Mouse (Mus musculus) v-Abl transformed pro-B cells (cell line): ENCODE data around the gene Smdt1.

Experiments
- in situ Hi-C, 2 experiments: fragments of 400-800 bp; cut with MboI; formaldehyde crosslinking; loops; one replicate each; pipeline ENCODE4 v1.15.1; 2025; ENCODE audit not compliant: unreplicated experiment in 2 of 2

Gene Smdt1

DNA sequence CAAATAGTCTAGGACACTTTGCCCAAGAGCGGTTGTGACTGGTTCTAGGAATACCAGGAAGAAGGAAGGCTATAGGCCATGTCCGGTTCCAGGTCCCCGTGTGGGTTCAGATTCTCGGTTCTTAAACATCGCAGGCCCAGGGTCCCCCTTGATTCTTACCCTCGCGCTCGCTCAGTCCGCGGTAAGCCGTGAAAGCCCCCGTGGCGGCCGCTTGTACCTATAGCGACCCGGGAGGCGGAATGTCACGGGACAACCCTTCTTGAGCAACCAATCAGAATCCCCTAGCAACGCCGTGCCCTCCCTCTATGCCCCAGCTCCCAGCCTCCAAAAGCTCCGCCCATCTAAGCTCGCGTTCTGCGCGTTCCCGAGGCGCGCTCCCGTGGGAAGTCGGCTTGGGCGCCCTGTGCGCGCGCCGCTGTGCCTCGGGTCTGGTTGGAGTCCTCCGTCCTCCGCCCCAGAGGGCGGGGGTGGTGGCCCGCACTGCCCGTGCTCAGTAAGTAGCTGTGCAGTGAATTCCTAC is at the start of gene Smdt1, which contains the start of the genes Naga and Pheta2:
Gene Smdt1, plus strand, starts transcription at position 367 of the 520 bp plus-strand sequence.
Gene Naga, minus strand, starts transcription at position 333 of the 520 bp plus-strand sequence.
Gene Pheta2, plus strand, starts transcription at position 350 of the 520 bp plus-strand sequence.
- in situ Hi-C loops: no loop called here

DNA sequence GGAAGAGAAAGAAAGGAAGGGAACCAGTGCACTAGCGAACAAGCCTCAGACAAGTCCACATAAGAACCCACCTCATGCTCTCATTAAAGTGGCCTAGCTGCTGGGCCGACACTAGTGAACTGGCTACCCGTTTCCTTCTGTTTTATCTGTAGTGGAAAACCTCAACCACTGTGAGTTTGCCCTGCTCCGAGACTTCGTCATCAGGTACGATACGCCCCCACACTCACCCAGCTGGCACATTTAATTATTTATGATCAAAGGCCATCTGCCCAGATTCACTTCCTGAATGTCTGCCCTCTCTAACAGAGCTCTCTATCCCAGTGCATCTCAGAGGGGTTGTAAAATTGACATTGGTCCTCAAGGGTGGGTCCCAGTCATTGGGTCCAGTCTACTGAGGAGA is 48.5 kb upstream of the Smdt1 start:
- in situ Hi-C loops: loop anchor here (25.0 kb wide), 3 partner anchors 497 to 1772 kb away; partner anchors contain the start of genes Nfam1 (in 2 of the 2), Cyp2d26 (in 1 of the 2) and Efcab6 (in 1 of the 2)

DNA sequence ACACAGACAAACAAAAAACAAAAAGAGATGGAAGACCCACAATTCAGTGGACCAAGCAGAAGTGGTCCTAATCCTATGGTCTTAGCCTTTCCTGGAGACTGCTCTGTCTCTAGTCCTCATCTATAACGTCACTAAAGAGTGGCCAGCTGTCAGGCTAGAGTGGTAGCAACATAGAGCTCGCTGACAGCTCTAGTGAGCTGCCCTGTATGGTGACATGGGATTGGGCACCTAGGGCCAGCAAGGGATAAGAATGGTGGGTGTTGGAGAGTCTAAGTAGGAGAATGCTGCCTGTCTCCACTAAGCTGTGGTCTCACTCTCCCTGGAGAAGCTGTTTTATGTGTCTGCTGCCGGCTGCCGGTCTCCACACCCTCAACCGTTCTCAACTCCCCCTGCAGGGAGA is 45.9 kb upstream of the Smdt1 start:
- in situ Hi-C loops: loop anchor here (25.0 kb wide), 3 partner anchors 494 to 1769 kb away; partner anchors contain the start of genes Nfam1 (in 2 of the 2), Cyp2d26 (in 1 of the 2) and Efcab6 (in 1 of the 2)

DNA sequence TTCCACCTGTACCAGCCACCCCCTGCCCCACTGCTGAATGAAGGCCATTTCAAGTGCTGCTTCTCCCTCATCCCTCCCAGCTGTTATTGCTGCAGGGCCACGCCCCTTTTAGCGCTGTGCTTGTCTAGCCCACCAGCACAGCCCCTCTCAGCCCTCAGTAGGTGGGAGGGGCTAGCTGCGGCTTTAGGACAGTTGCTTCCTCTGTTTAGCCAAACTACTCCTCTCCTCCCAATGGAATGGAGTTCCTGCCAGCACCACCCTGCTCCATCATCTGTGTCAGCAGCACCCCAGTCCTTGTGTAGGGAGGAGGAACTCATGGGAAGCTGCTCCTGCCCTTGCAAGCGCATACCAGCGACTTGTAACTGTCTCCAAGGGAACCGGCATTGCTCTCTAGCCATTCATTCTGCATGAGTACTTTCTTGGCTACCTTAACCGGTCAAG is 45.5 kb upstream of the Smdt1 start:
- in situ Hi-C loops: loop anchor here (25.0 kb wide), 3 partner anchors 494 to 1769 kb away; partner anchors contain the start of genes Nfam1 (in 2 of the 2), Cyp2d26 (in 1 of the 2) and Efcab6 (in 1 of the 2)

DNA sequence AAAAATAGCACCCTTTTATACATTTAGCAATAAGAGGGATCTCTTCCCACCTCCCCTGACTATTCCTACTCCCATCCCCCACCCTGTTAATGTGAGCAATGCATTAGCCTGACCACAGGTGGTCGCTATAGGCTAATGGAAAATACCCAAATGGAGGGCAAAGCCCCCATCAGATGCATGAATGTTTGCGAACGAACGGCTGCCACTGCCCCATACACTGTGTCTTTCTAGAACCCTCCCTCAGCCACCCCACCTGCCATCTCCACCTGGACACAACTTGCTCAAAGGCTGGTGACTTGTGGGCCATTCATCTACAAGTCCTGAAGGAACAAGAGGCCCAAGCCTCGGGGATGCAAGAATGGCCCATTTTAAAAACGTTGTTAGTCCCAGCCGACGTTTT is 44.7 kb upstream of the Smdt1 start:
- in situ Hi-C loops: loop anchor here (25.0 kb wide), 3 partner anchors 493 to 1768 kb away; partner anchors contain the start of genes Nfam1 (in 2 of the 2), Cyp2d26 (in 1 of the 2) and Efcab6 (in 1 of the 2)

DNA sequence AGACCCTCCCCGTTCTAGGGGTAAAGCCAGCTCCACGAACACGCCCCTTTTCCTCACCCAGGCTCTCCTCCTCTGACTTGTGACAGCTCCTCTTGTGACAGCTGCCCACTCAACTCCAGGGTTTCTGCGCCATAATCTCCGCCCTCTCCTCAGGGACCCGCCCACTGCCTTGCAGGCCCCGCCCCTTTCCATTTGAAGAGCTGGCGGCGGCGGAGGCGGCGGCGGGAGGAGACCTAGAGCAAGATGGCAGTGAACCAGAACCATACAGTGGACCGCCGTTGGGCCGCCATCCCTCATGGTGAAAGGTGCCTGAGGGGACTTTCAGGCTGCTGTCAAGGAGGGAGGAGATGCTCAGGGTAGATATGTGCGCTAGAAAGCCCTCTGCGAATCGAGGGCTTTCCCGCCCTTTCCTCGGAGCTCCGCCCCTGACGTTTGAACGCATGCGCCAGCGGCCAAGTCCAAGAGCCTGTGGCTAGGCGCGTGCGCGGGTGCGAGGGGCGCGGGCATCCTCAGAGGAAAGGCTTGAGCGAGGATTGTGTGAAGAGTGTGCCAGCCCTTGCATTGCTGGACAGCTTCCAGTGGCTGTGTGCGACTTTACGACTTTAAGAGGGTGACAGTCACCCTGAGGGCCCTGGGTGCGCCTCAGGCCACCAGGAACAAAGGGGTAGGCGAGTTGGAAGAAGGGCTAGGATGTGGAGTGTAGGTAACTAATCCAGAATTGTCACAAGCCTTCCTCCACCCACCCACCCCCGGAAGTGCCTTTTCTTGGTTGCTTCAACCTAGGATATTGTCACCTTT is 39.8 kb upstream of the Smdt1 start, which contains the start of gene Wbp2nl:
Gene Wbp2nl, plus strand, starts transcription at position 191 of the 798 bp plus-strand sequence.
- in situ Hi-C loops: loop anchor here (25.0 kb wide), 3 partner anchors 488 to 1763 kb away; partner anchors contain the start of genes Nfam1 (in 2 of the 2), Cyp2d26 (in 1 of the 2) and Efcab6 (in 1 of the 2)

DNA sequence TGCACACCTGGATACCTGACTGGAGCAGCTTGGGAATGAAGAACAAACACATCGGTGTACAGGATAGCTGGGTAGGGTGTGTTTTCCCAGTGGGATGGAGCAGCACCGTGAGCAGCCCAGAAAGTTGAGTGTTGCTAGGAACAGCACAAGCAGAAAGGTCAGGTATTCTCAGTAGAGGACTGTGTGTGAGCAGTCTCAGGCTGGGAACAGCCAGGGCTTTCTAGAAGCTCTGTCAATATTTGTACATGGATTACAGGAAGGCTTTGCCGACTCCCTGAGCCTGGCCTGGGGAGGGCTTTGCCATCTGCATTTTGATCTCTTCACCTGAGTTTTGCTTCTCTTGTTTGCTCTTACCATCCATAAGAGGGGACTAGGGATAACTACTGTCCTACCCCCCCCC is 31.7 kb upstream of the Smdt1 start:
- in situ Hi-C loops: no loop called here

DNA sequence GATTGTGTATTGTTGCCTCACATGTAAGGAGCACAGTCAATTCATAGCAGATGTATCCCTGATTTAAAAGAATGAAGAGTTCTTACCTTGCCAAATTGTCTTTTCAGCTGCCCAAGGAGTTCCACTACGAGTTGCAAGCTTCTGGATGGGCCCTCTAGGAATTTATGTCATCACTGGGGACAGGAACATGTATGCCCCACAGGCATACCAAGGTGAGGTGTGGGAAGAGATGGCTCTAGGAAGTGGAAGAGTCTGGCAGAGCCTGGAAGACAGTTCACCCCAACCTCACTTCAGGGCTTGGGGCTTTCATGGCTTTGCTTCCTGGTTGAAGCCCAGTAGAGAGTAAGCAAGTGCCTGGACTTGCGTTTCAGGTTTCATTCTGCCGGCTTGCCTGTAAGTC is 30.3 kb upstream of the Smdt1 start:
- in situ Hi-C loops: no loop called here

DNA sequence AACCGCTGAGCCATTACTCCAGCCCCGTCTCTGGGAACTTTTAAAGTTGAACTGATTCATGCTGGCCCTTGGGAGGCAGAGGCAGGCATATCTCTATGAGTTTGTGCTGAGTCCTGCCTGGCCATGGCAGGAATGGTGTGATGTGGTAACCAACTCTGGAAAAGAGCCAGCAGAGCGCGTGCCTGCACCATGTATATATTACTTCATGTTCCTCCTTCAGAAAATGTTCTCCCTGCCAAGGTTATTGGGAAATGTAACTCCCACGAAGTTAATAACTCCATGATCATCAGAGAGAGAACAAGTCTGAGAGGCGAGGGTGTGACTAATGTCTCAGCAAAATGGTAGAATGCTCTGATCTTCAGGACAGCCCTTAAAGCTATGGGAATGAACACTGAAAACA is 20.9 kb upstream of the Smdt1 start:
- in situ Hi-C loops: no loop called here

DNA sequence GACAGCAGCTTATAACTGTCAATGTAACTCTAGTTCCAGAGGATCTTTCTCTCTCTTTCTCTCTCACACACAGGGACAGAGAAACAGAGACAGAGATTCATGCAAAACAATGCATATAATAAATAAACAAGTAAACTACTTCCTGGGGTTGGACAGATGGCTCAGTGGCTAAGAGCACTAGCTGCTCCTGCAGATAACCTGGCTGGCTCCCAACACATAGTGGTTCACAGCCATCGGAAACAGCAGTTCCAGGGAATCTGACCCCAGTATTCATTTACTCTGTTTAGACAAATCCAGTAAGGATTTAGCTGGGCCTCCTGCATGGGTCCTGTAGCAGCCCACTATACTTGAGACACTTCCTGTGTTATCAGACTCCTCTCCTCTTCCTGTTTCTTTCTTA is 19.1 kb upstream of the Smdt1 start:
- in situ Hi-C loops: no loop called here

DNA sequence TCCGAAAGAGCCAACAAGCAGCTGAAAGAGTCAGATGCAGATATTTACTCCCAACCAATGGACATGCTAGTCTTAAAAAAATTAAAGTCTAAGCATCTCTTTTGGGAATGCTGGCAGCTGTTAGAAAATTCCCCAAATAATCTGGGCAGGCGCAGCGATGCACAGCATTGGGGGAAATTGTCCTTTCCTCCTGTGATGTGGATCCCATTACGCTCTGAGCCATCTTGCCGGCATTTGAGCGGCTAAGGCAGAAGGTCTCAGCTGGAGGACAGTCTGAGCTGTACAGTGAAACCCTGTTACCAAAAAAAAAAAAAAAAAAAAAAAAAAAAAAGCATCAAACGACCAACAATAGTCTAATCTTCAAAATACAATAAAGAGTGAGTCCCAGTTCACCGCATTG is 16.6 kb upstream of the Smdt1 start:
- in situ Hi-C loops: no loop called here

DNA sequence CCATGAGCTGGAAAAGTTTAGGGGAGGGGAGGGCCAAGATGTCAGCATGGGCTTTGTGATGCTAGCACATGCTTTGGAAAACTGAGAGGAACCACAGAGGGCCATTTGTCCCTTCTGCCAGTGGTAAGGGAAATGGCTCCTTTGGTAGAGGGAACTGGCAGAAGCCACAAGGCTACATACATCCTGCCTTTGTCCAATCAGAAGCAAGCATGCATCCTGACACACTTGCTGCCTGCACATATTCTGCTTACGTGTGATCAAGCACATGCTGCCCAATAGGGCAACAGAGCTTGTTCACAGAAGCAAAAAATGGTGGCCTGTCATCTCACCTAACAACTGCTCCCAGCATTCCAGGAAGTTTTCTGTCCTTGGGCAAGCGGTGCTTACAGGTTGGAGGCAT is 13.4 kb upstream of the Smdt1 start:
- in situ Hi-C loops: no loop called here

DNA sequence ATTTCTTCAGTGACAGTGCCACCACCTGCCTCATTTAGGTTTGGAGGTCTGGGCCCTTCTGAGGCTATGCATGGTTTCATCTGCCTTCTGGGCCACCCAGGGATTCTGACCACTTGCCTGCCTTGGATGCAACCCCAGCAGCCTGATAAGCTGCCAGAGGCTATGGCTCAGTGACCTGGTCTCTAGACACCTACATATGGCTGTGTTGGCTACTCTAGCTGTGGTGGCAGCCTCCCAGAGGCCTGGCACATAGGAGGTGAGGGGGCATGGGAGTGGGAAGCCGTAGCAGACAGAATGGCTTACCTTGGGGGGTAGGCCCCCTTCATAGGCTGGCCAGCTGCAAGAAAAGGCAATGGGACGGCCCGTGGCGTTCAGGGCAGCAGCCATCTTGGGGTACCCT is 3.6 kb upstream of the Smdt1 start:
- in situ Hi-C loops: no loop called here

DNA sequence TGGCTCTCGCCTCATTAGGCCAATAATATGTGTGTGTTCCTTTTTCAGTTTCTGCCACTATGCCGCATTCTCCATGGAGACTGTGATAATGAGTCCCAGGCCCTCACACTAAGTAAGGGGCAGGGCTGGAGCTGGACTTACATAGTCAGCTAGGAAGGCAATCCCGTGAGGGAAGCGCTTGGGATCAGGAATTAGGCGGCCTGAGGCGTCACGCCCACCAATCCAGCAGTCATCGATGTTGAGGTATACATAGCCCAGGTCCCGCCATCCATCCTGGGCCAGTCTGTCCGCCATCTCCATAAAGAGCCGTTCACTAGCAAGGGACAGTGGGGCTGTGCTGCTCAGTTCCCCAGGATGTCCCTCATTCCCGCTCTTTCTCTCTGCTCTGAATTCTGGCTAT is 2.1 kb upstream of the Smdt1 start:
- in situ Hi-C loops: no loop called here

DNA sequence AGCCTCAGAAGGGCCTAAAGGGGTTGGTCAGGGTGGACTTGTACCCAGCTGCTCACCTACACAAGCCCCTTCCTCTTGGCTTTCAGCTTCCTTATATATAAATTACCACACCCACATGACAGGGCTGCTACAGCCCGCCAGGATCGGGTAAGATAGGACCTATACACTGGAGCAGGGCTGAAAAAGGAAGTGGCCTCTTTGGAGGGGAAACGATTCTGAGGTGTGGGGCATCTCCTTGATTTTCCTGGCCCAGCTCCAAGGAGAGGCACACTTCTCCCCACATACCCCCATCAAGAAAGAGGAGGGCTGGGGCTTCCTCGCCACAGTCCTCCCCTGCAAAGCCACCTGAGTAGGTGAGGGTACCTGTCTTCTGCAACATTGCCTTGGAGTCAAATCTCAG is 884 bp upstream of the Smdt1 start:
- in situ Hi-C loops: no loop called here

DNA sequence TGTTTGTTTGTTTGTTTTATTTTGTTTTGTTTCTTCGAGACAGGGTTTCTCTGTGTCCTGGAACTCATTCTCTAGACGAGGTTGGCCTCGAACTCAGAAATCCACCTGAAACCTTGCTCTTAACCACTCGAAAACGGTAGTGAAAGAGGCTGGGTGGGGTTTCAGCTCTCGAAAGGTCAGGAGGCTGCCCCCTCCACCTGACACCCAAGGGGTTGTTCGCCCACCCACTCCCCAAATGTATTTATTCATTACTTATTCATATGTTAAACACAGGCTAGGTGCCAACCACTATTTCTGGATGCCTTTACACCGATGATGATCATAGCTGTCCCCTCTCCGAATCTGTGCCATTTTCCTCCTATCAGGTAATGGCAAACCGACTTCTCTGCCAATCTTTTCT is 391 bp downstream of the Smdt1 start:
- in situ Hi-C loops: no loop called here

DNA sequence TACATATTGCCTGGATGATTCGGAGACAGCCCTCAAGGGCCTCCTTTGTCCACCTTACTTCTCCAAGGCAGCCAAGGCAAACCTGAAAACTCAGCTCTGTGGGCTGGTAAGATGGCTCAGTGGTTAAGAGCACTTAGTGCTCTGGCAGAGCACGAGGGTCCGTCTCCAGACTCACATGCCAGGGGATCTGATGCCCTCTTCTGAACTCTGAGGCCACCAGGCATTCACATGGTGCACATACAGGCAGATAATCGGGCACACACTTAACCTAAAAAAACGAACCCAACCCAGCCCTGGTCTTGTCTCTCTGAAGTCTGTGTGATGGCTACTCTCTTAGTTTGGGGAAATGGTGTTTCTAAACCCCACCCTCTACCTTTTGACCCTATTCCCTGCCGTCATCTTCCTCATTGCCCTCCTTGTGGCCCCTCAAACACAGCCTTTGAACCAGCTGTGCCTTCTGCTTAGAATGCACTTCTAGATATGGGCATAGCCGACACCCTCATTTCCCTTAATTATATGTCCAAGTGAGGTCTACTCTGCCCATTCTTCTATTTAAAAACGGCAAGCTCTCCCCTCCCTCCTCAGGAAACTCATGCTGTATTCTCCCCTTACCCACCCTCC is 985 bp downstream of the Smdt1 start:
- in situ Hi-C loops: no loop called here

DNA sequence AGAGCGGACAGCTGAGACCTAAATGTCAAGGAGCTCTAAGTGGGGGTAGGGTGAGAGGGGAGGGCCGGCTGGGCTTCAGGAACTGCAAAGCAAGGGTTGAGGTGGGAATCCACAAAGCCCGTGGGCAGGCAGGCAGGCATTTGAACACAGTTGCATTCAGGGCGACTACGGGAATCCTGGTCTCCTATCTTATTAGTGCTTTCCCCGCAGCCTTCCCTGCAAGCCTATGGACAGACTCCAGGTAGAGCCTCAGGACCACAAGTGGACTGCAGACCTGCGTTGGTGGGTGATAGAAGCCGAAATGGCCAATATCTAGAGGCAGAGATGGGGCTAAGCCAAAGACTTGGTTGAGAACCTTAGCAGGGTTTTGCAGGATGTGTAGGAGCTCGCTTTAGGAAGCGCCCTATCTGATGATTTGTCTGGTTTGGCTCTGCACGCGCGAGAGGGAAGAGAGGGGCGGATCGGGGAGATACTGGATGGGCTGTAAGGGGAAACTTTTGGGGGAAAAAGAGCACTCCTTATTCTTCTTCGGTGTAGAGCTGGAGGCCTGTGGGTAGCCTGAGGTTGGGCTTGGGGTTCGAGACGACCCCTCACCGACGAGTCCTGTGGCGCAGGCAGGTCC is 1.8 kb downstream of the Smdt1 start:
- in situ Hi-C loops: no loop called here

DNA sequence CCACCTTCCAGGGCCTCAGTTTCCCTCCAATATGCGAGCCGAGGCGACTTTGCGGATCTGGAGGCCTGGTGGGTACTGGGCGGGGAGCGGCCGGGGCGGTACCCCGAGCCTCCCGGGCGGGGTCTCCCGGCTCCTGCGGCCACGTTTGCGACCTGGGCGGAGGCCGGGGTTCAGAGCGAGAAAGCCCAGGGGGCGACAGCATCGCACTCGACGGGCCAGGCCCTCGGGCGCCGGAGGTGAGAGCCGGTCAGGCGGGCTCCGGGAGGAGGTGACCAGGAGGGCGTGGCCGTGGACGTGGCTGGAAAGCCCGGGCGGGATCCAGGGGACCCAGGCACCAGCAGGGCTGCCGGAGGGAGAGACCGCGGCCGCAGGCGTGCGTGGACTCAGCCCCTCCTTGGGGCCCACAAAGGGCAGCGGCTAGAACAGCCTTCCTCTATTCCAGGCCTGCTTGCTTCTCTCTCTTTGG is 2.3 kb downstream of the Smdt1 start:
- in situ Hi-C loops: no loop called here
